Mouse (Mus musculus) sigmoid colon, adult 10 weeks (tissue): ENCODE results near the gene Tbc1d2b. TPM values are rescaled to one million over a fixed set of nuclear protein-coding genes. Genes with fewer than 3 reads are reported as not detected.

Source experiments
- polyA plus RNA-seq: library from polyadenylated mRNA; stranded (reverse); fragments of 350-450 nt; fragmentation: Illumina TruSeq; extraction: RNeasy Lipid Tissue Mini Kit (QIAGEN cat#74804); gene quantifications from one replicate; pipeline ENCODE4 v1.2.3, GENCODE M21; 2014; ENCODE audit warnings: low read depth, low replicate concordance

The Tbc1d2b gene
- polyA plus RNA-seq, result 9.4 TPM

GRCm38 (mm10) chr9:90270193-90270943, at the start of gene Tbc1d2b:
Tbc1d2b (minus strand) TSS chr9:90270804.

GRCm38 (mm10) chr9:90162926-90163748, 107.5 kb downstream of the Tbc1d2b start, which contains the start of gene Adamts7:
Adamts7 (plus strand) TSS chr9:90163069.

Other genes starting within 250 kb of the Tbc1d2b start
- gene Ctsh, start 216.7 kb downstream of the Tbc1d2b start, polyA plus RNA-seq, result 175 TPM
- gene Morf4l1, start 156.0 kb downstream of the Tbc1d2b start, polyA plus RNA-seq, result 500 TPM
- 0.09 TPM for gene Adamts7, start 107.7 kb downstream of the Tbc1d2b start, polyA plus RNA-seq